Mouse (Mus musculus) heart, embryonic 10.5 days (tissue): ENCODE measurements around the gene Nt5dc1. TPM values are rescaled to one million over a fixed set of nuclear protein-coding genes. Genes with fewer than 3 reads are reported as not detected.

Experiments used
- DNase-seq: peaks from one replicate; pipeline ENCODE4 v3.0.0-alpha.2; 2017; ENCODE audit warnings: low spot score
- H3K27ac ChIP-seq: fragments of 300-500 bp; sonication (generic); 2 replicates; pipeline ENCODE4 v1.5.1; 2016; ENCODE audit warnings: mild to moderate bottlenecking
- H3K27me3 ChIP-seq: fragments of 300-500 bp; sonication (generic); 2 replicates; pipeline ENCODE4 v1.6.1; 2016; ENCODE audit warnings: mild to moderate bottlenecking; ENCODE audit not compliant: poor library complexity, insufficient read depth, severe bottlenecking
- H3K36me3 ChIP-seq: fragments of 300-500 bp; sonication (generic); 2 replicates; pipeline ENCODE4 v1.6.1; 2016; ENCODE audit warnings: mild to moderate bottlenecking, moderate library complexity
- H3K4me1 ChIP-seq: fragments of 300-500 bp; sonication (generic); 2 replicates; pipeline ENCODE4 v1.6.1; 2016; ENCODE audit warnings: mild to moderate bottlenecking
- H3K4me3 ChIP-seq: fragments of 300-500 bp; sonication (generic); 2 replicates; pipeline ENCODE4 v1.5.1; 2016; ENCODE audit warnings: mild to moderate bottlenecking, moderate library complexity
- H3K9me3 ChIP-seq: fragments of 300-500 bp; sonication (generic); 2 replicates; pipeline ENCODE4 v1.6.1; 2016; ENCODE audit warnings: mild to moderate bottlenecking, moderate library complexity
- WGBS: fragments of 180-500 bp; shearing (Covaris S2); methylation state at CpG from one replicate; pipeline ENCODE4 v1.1.7; 2016; 5-methylcytosine and 5-hydroxymethylcytosine counted together
- polyA plus RNA-seq: library from polyadenylated mRNA; unstranded; fragments of >200 nt; fragmentation: Nextera tagmentation; extraction: Ambion mirVana; gene quantifications from 2 replicates; pipeline ENCODE4 v1.2.1, GENCODE M21; 2016

Gene Nt5dc1
- polyA plus RNA-seq, 1 experiment from 2014 or later: 8.2 TPM

DNA sequence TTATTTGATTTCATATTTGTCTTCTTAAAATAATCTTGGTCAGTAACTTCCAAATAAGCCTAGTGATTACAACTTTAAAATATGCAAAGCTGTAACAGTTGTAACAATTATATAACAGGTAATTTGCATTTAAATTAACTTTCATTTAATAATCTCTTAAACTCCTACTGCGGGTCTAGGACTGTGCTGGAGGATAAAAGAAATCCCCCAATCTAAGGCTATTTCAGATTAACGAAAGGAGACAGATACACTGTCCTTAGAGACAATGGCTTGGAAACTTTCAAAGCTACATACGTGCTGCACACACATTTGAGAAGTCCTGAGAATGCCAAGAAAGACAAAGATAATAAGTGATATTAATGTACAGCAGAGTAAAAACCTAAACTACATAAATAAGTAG is 60.1 kb downstream of the Nt5dc1 start:
- 79% methylated on average over 3 of the region's 3 CpGs for WGBS
- Histone ChIP-seq H3K9me3 (no peaks in the 10 kb centered on the region), H3K4me1 (no peaks in the 10 kb centered on the region)

GRCm38 (mm10) chr10:34352166-34352565 is 66.2 kb downstream of the Nt5dc1 start:
- no peak overlapping the region for H3K27ac ChIP-seq
- peaks cover 9% of the 10 kb centered on the region; the same call in 1 of the 2 replicates for H3K4me1 ChIP-seq
- no peaks in the 10 kb centered on the region for H3K36me3 ChIP-seq
- H3K9me3 ChIP-seq: no peaks in the 10 kb centered on the region
- H3K4me3 ChIP-seq: no peak overlapping the region
- DNase-seq: no peak
- no peaks in the 10 kb centered on the region for H3K27me3 ChIP-seq
- WGBS: 76% methylated on average over 4 of the region's 4 CpGs

More for the DNA sequence above, 60.1 kb downstream of the Nt5dc1 start:
- DNase-seq: no peak
- no peak overlapping the region for H3K4me3 ChIP-seq
- H3K27ac ChIP-seq: no peak overlapping the region
- no peaks in the 10 kb centered on the region for H3K27me3 ChIP-seq
- no peaks in the 10 kb centered on the region for H3K36me3 ChIP-seq

GRCm38 (mm10) chr10:34341886-34342285 is 76.5 kb downstream of the Nt5dc1 start:
- Histone ChIP-seq H3K9me3 (no peaks in the 10 kb centered on the region), H3K27me3 (no peaks in the 10 kb centered on the region), H3K4me1 (no peaks in the 10 kb centered on the region), H3K4me3 (no peak overlapping the region), H3K27ac (no peak overlapping the region), H3K36me3 (no peaks in the 10 kb centered on the region)
- 82% methylated on average over 1 of the region's 1 CpGs for WGBS
- no peak for DNase-seq

- Histone ChIP-seq H3K9me3 (no peaks in the 10 kb centered on the region), H3K4me3 (no peak overlapping the region), H3K27me3 (no peaks in the 10 kb centered on the region), H3K36me3 (no peaks in the 10 kb centered on the region), H3K27ac (no peak overlapping the region), H3K4me1 (no peaks in the 10 kb centered on the region)
- WGBS: 76% methylated on average over 6 of the region's 6 CpGs
- no peak for DNase-seq
Measured at GRCm38 (mm10) chr10:34341014-34341413, 77.3 kb downstream of the Nt5dc1 start.

GRCm38 (mm10) chr10:34328310-34328709 is 90.0 kb downstream of the Nt5dc1 start:
- 1% methylated on average over 2 of the region's 2 CpGs for WGBS
- no peaks in the 10 kb centered on the region for H3K27me3 ChIP-seq
- peak; percentile 77 for DNase-seq
- no peak overlapping the region for H3K4me3 ChIP-seq
- no peaks in the 10 kb centered on the region for H3K4me1 ChIP-seq
- no peak overlapping the region for H3K27ac ChIP-seq
- no peaks in the 10 kb centered on the region for H3K9me3 ChIP-seq
- no peaks in the 10 kb centered on the region for H3K36me3 ChIP-seq

DNA sequence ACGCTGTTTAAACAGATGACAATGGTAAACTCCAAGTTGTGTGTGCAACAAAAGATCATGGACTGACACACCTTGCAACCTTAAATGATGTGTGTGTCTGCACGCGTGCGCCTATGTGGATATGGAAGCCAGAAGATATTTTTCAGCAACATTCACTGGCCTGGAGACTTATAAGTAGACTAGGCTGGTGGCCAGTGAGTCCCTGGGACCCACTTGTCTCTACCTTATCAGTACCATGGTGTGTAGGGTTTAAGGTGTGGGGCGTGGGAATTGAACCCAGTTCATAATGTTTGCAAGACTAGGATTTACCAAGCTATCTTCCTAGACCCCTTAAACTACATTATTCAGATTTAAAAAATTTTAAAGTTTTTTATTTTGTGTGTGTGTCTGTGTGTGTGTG is 91.2 kb downstream of the Nt5dc1 start:
- Histone ChIP-seq H3K27ac (no peak overlapping the region), H3K27me3 (no peaks in the 10 kb centered on the region), H3K9me3 (no peaks in the 10 kb centered on the region), H3K36me3 (no peaks in the 10 kb centered on the region), H3K4me3 (no peak overlapping the region), H3K4me1 (no peaks in the 10 kb centered on the region)
- DNase-seq: no peak
- WGBS: 51% methylated on average over 5 of the region's 5 CpGs

- Histone ChIP-seq H3K27ac (no peak overlapping the region), H3K4me3 (no peak overlapping the region), H3K36me3 (no peaks in the 10 kb centered on the region), H3K9me3 (no peaks in the 10 kb centered on the region), H3K4me1 (no peaks in the 10 kb centered on the region), H3K27me3 (no peaks in the 10 kb centered on the region)
- DNase-seq: no peak
- WGBS: 23% methylated on average over 4 of the region's 4 CpGs
Measured at GRCm38 (mm10) chr10:34326701-34327100, 91.7 kb downstream of the Nt5dc1 start.

DNA sequence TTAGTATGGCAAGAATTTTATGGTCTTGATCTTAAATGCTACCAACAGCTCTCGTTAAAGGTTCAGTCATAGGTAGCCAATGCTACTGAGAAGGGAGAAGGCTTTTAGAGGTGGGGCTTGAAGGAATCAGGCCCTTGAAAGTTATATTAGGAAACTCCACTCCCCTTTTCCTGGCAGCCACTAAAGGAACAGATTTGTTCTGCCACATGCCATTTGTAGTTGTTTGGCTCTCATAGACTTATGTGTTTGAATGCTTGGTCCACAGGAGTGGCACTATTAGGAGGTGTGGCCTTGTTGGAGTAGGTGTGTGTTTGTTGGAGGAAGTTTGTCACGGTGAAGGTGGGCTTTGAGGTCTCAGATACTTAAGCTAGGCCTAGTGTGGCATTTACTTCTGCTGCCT is 97.5 kb downstream of the Nt5dc1 start:
- H3K4me3 ChIP-seq: no peak overlapping the region
- H3K27ac ChIP-seq: no peak overlapping the region

DNA sequence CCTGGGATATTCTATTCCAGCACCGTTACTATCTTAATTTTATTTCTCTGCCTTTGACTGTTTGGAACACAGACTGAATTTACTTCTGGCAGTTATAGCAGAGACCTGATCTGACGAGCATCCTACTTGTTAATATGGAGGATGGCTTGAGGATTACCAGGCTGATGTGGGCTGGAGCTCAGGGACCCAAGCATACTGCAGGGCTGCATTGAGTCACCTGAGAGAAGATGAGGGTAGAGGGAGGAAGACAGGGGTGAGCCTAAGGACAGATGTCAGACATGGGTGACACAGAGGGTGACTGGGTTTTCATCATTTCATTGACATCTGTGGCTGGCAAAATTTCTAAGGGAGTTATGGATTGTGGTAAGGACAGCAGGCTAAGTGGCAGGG is 101.1 kb downstream of the Nt5dc1 start:
- Histone ChIP-seq H3K27me3 (no peaks in the 10 kb centered on the region), H3K36me3 (no peaks in the 10 kb centered on the region), H3K4me1 (peaks cover 10% of the 10 kb centered on the region), H3K4me3 (no peak overlapping the region), H3K9me3 (no peaks in the 10 kb centered on the region), H3K27ac (0 out of 2 replicates have a peak overlapping the region, but pooled peaks have one; percentile 64)
- 43% methylated on average over 2 of the region's 2 CpGs for WGBS
- DNase-seq: no peak

More for the DNA sequence above, 97.5 kb downstream of the Nt5dc1 start:
- H3K36me3 ChIP-seq: no peaks in the 10 kb centered on the region
- no peak for DNase-seq
- 62% methylated on average over 2 of the region's 2 CpGs for WGBS
- no peaks in the 10 kb centered on the region for H3K9me3 ChIP-seq
- peaks cover 10% of the 10 kb centered on the region for H3K4me1 ChIP-seq
- H3K27me3 ChIP-seq: no peaks in the 10 kb centered on the region

GRCm38 (mm10) chr10:34316571-34317216 is 101.7 kb downstream of the Nt5dc1 start:
- H3K4me3 ChIP-seq: no peak overlapping the region
- no peaks in the 10 kb centered on the region for H3K36me3 ChIP-seq
- no peaks in the 10 kb centered on the region for H3K27me3 ChIP-seq
- WGBS: 6% methylated on average over 3 of the region's 3 CpGs
- no peaks in the 10 kb centered on the region for H3K9me3 ChIP-seq
- peak overlapping the region; percentile 64; the same call in 1 of the 2 replicates for H3K27ac ChIP-seq
- DNase-seq: no peak
- H3K4me1 ChIP-seq: peaks cover 10% of the 10 kb centered on the region

GRCm38 (mm10) chr10:34312536-34312935 is 105.8 kb downstream of the Nt5dc1 start:
- 75% methylated on average over 3 of the region's 3 CpGs for WGBS
- Histone ChIP-seq H3K9me3 (no peaks in the 10 kb centered on the region), H3K27me3 (no peaks in the 10 kb centered on the region), H3K27ac (no peak overlapping the region), H3K4me1 (peaks cover 10% of the 10 kb centered on the region), H3K4me3 (no peak overlapping the region), H3K36me3 (no peaks in the 10 kb centered on the region)
- DNase-seq: no peak

DNA sequence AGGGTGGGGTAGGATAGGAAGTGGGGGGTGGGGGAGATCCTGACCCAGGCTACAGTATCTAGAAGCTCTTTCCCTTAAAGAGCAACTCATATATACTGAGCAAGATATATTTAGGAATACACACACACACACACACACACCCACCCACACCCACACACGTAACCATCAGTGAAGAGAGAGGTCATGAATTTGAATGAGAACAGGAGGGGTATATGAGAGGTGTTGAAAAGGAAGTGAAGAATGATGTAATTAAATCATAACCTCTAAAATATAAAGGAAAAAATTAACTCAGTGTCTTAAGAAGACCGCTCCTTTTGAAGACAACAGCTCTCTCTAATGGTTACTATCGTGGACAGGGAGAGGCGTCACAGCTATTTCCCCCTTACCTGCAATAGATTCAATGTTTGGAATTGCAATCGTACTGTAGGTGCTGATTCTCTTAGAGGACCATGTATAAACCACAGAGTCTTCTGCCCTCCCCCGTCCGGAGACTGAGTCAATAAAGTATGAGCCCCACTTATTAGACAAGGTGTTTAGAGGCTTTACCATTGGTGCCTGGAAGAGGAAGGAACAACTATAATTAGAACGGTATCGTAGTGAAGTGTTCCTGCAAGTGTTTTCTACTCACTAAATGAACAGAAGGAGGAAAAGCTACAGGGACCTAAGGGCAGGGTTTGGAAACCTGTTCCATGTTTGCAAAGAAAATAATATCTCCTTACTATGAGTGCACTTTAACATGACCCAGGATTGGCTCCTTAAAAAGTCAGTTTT is 108.3 kb downstream of the Nt5dc1 start:
- H3K9me3 ChIP-seq: no peaks in the 10 kb centered on the region
- DNase-seq: no peak
- no peak overlapping the region for H3K4me3 ChIP-seq
- H3K4me1 ChIP-seq: no peaks in the 10 kb centered on the region
- H3K27ac ChIP-seq: no peak overlapping the region
- no peaks in the 10 kb centered on the region for H3K36me3 ChIP-seq
- no peaks in the 10 kb centered on the region for H3K27me3 ChIP-seq
- 67% methylated on average over 9 of the region's 9 CpGs for WGBS

GRCm38 (mm10) chr10:34307070-34307469 is 111.3 kb downstream of the Nt5dc1 start:
- Histone ChIP-seq H3K27me3 (no peaks in the 10 kb centered on the region), H3K4me3 (no peak overlapping the region)

More at GRCm38 (mm10) chr10:34307070-34307469, 111.3 kb downstream of the Nt5dc1 start:
- DNase-seq: no peak
- Histone ChIP-seq H3K27ac (no peak overlapping the region), H3K36me3 (no peaks in the 10 kb centered on the region), H3K4me1 (no peaks in the 10 kb centered on the region), H3K9me3 (no peaks in the 10 kb centered on the region)
